Mouse (Mus musculus): ENCODE data around the gene Calr4. TPM values are rescaled to one million over a fixed set of nuclear protein-coding genes. Genes with fewer than 3 reads are reported as not detected.

Calr4 gene
- total RNA-seq, 2 experiments from 2014 or later = 0.15 TPM; not detected in 1

DNA sequence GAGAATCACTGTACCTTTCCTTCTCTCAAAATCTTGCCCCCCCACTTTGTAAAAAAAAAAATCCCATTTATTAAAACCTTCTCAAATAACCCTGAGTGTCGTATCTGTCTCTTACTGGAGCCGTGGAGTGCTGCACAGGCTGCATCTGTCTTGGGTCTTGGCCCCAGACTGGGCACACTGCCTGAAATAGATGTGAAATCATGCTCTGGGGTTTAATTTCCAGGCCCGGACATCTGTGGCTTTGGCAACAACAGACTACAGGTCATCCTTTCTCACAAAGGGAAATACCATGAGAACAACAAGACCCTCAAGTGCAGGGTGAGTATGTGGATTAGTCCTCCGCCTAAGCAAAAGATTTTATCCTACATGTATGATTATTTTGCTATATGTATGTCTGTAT, 7.6 kb downstream of the Calr4 start:
- H3K4me3 ChIP-seq = no peak overlapping the region
- intact Hi-C loops (cut with DNase I) = no loop called here
- H3K27ac ChIP-seq = peak overlapping the region; percentile 80
- TF ChIP-seq CTCF (IDR thresholded peaks at IDR 0.05) = no peak
- peak; percentile 84 for DNase-seq

DNA sequence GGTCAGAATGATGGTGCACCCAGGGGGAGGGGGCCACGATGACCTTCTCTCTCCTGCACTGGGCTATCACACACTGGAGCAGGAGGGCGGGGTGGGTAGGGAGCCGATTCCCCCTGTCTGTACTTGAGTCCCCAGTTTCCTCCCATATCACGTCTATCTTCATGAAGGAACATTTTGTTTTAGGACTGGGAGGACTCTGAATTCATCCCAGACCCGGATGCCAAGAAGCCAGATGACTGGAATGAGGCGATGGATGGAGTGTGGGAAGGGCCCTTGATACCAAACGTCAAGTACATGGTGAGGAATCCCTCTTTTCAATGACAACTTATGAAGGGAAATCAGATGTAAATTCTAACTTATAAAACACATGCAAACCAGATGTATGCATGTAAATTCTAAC, 10.2 kb downstream of the Calr4 start:
- Histone ChIP-seq H3K27ac (no peak overlapping the region), H3K4me3 (no peak overlapping the region)
- TF ChIP-seq CTCF (IDR thresholded peaks at IDR 0.05) = no peak
- intact Hi-C loops (cut with DNase I) = no loop called here
- no peak for DNase-seq

DNA sequence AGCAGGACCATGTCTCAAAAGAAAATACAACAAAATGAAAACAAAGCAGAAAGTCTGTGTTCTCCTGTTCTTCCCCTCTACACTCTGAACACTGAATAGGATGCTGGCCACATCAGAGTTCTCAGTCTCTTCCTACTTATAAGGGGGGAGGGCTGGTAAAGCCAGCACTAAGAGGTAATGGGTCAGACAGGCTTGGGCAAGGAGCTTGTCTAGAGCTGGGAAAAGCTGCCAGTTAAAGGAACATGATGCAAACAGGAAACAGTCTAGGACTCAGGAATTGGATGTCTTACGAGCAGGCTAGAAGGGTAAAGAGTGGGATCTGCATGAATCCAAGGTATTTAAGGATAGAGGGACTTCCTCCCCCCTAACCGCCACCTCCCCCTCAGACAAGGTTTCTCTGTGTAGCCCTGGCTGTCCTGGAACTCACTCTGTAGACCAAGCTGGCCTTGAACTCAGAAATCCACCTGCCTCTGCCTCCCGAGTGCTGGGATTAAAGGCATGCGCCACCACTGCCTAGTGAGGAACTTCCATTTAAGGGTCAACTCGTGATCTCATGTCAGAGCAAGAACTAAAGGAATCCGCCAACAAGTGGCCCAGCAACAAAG, 10.8 kb downstream of the Calr4 start:
- intact Hi-C loops (cut with DNase I) = no loop called here
- Histone ChIP-seq H3K27ac (no peak overlapping the region), H3K4me3 (no peak overlapping the region)
- TF ChIP-seq CTCF (IDR thresholded peaks at IDR 0.05) = no peak
- DNase-seq = no peak

DNA sequence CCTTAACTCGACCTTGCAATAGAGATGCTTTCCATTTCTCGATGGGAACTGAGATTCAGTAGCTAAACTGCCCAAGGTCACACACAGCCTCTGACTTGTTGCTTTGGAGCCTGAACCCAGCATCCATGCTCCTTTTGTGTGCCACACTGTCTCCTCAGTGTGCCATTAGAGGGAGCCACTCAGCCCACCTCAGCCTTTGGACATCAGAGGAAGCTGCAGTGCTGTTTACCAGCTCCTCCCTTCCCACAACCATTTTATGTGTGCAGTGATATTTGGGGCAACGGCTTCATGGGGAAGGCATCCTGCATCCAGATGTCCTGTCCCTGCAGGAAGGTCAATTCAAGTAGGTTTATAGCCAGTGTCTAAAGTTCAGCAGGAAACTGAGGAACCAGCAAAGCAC, 17.3 kb downstream of the Calr4 start:
- intact Hi-C loops (cut with DNase I) = no loop called here
- no peak overlapping the region for H3K4me3 ChIP-seq
- H3K27ac ChIP-seq = no peak overlapping the region
- TF ChIP-seq CTCF (IDR thresholded peaks at IDR 0.05) = peak; percentile 52
- DNase-seq = no peak

DNA sequence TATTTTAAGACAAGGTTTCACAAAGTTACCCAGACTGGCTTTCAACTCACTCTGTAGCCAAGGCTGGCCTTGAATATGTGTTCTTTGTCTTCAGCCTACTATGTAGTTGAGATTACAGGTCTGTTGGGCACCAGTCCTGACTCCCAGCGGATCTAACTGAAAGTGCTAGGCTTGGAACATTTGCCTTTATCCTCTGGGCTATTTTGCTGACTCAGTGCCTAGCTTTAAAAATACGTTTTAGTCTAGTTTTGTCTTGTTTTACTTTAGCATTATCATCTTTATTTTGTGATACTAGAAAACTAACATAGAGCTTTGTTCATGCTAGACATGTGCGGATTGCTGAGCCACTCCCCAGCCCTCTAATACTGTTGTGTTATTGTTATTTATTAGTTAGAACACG, 17.9 kb downstream of the Calr4 start:
- Histone ChIP-seq H3K27ac (no peak overlapping the region), H3K4me3 (no peak overlapping the region)
- intact Hi-C loops (cut with DNase I) = no loop called here
- TF ChIP-seq CTCF (IDR thresholded peaks at IDR 0.05) = no peak
- no peak for DNase-seq

DNA sequence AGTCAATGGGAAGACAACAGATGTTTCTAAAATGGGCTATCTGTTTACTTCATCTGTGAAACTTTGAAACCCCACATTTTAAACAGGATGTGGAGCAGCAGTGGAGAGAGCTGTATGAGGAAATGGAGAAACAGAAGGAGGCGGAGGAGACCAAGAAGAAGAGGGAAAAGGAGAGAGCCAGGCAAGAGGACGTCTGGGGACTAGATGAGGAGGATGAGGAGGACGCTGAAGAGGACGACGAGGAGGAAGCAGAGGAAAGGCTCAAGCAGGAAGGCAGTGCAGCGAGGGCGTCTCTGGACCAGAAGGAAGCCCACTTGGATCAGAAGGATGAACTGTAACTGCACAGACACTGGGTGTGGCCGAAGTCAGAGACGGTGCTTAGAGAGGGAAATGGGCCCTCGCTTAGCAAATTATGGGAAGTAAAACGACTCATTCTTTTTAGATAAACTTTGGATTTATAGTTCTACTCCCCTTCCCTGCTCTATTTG, 19.4 kb downstream of the Calr4 start:
- no peak for DNase-seq
- peak overlapping the region; percentile 2 for H3K4me3 ChIP-seq
- peak overlapping the region; percentile 55 for H3K27ac ChIP-seq
- intact Hi-C loops (cut with DNase I) = no loop called here
- TF ChIP-seq CTCF (IDR thresholded peaks at IDR 0.05) = no peak

DNA sequence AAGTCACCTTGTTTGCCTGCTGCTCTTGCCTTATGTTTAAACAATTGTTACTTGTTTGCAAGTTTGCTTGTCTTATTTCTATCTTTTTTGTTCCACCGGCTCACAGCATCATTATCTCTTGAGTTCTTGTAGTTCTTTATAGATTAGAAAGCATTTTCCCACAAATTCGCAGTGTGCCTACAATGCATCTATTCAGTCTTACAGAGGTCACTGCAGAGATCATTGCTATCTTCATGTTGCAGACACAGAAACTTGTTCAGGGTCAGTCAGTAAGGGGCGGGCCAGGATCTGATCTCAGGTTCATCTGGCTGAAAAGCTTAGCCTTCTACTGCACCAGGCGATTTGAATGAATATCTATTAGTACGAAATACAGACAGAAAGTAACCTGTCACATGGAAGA, 20.2 kb downstream of the Calr4 start:
- Histone ChIP-seq H3K27ac (no peak overlapping the region), H3K4me3 (no peak overlapping the region)
- DNase-seq = no peak
- intact Hi-C loops (cut with DNase I) = no loop called here
- TF ChIP-seq CTCF (IDR thresholded peaks at IDR 0.05) = no peak

DNA sequence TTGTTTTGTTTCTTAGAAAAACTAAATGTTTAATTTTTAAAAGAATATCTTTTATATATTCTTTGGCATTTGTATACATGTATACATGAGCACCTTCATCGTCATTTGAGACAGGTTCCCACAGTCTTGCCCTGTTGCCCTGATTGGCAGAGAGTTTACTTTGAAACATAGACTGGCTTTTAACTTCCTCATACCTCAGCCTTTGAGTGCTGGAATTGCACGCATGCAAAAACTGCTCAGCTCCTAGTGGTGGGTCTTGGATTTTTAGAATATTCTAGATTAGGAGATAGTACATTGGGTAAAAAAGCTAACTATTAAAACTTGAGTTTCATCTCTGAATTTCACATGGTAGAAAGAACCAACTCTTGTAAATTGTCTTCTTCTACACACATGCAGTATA, 21.0 kb downstream of the Calr4 start:
- Histone ChIP-seq H3K4me3 (no peak overlapping the region), H3K27ac (no peak overlapping the region)
- TF ChIP-seq CTCF (IDR thresholded peaks at IDR 0.05) = no peak
- no peak for DNase-seq
- intact Hi-C loops (cut with DNase I) = no loop called here

DNA sequence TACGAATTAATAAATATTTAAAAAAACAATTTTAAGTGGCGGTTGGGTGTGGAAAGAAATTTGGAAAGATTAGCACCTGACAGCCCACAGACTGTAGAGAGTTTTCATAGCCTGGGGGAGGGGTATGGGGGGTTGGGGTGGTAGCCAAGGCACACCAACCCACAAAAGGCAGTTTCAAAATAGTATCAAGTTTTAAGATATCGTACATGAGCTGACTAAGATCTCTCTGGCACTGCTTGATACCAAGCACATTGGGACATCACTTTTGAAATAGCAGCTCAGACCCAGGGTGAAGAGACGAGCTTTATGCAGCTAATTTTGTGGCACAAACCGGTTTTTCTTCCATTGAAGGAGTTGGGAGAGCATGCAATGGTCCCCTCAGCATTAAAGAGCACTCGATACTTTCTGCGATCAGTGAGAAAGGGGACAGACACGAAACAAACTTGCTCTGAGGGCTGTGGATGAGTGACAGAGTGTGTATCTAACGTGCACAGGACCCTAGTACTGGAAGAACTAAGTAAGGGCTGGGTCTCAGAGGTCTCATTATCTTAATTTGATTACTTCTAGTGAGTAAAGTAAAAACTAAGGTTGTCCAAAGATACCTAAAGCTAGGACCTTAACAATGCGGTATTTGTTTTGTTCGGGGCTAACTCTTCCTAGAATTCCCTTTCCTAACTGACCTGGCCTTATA, 21.6 kb downstream of the Calr4 start:
- no peak for TF ChIP-seq CTCF (IDR thresholded peaks at IDR 0.05)
- intact Hi-C loops (cut with DNase I) = no loop called here

DNA sequence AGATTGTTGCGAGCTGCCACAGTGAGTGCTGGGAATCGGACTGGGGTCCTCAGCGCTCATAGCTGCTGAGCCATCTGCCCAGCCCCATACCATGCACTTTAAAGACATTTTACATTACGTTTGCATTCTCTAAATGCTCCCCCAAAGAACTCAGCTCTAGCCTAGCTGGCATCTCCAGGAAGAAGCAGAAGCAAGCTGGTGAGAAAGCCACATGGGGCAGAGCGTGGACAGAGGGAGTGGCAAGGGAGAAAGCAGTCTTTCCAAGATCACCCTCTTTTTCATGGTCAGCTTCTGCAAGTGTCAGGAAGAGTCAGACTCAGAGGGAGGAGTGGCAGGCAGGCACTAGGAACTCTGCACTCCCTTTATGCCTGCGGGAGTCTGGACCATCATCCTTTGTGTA, 22.5 kb downstream of the Calr4 start:
- no peak for DNase-seq
- H3K27ac ChIP-seq = no peak overlapping the region
- TF ChIP-seq CTCF (IDR thresholded peaks at IDR 0.05) = no peak
- intact Hi-C loops (cut with DNase I) = no loop called here
- no peak overlapping the region for H3K4me3 ChIP-seq

More for the DNA sequence above, 21.6 kb downstream of the Calr4 start:
- no peak for DNase-seq
- Histone ChIP-seq H3K27ac (no peak overlapping the region), H3K4me3 (no peak overlapping the region)

DNA sequence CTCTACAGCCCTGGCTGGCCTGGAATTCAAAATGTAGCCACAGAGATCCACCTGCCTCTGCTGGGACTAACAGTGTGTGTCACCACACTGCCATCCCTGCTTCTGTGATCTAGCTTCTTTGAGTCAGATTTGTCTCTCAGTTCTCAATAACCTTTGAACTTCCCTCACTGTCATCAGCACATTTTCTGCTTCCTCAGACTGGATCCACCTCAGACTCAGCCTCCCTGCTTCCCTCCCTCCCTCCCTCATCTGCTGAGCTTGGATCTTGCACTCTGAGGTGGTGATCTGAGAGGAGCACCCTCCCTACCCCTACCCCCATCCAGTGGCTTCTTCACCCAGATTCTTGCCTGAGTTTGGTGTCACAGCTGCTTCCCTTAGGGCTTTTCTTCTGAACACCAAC, 23.4 kb downstream of the Calr4 start:
- no peak for DNase-seq
- no peak overlapping the region for H3K27ac ChIP-seq
- no peak overlapping the region for H3K4me3 ChIP-seq
- intact Hi-C loops (cut with DNase I) = no loop called here
- no peak for TF ChIP-seq CTCF (IDR thresholded peaks at IDR 0.05)

DNA sequence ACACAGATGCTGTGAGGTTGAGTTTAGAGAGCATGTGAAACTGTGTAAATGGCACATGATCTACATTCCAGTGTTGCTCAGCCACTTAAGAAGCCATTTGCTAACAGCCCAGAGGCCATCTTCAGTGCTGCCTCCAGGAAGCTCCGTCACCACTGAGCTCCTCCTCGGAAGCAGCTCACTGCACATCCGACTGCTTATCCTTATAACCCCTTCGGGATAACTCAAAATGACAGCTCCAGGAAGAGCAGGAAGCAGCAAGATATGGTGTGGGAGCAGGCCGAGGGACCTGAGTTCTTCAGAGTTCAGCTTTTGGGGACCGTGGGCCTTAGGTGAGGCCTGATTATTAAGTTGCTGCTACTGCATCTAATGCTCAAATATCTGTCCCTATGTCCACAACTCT, 27.8 kb downstream of the Calr4 start:
- DNase-seq = no peak
- Histone ChIP-seq H3K27ac (no peak overlapping the region), H3K4me3 (no peak overlapping the region)
- no peak for TF ChIP-seq CTCF (IDR thresholded peaks at IDR 0.05)
- intact Hi-C loops (cut with DNase I) = no loop called here

DNA sequence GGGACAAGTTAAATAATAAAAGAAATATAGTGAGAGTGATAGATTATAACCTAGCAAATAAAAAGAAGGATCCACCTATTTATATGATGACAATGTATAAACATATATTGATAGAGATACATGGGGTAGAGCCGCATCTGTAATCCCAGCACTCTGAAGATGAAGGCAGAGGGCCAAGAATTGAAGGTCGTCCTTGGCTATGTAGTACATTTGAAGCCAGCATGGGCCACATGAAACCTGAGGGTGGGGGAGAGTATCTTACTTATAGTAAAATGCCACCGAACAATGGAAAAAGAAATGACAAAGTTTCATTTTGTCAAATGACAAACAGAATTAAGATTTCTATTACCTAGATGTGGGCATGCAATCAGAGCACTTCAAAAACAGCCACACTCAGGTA, 31.8 kb downstream of the Calr4 start:
- intact Hi-C loops (cut with DNase I) = no loop called here
- H3K27ac ChIP-seq = no peak overlapping the region
- DNase-seq = no peak
- H3K4me3 ChIP-seq = no peak overlapping the region
- TF ChIP-seq CTCF (IDR thresholded peaks at IDR 0.05) = no peak

DNA sequence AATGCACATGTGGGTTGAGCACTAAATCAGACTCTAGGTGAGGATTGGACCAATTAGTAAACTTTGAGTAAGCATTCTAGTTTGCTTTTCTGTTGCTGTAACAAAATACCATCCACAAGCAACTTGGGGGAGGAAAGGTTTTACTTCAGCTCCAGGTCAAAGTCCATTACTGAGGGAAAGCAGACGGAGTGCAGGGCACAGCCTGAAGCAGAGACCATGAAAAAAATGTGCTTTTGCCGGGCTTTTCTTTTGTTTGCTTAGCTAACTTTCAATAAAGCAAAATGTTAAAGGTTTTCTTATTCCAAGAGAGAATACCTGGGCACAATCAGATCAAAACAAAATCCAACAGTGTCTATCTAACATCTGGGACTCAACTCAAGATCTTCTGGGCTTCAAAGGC, 32.5 kb downstream of the Calr4 start:
- H3K27ac ChIP-seq = no peak overlapping the region
- DNase-seq = no peak
- intact Hi-C loops (cut with DNase I) = no loop called here
- no peak overlapping the region for H3K4me3 ChIP-seq
- no peak for TF ChIP-seq CTCF (IDR thresholded peaks at IDR 0.05)

Measured in gastrocnemius, adult 2 months (tissue).